Mouse (Mus musculus): ENCODE results near the gene Il2ra. TPM values are rescaled to one million over a fixed set of nuclear protein-coding genes. Genes with fewer than 3 reads are reported as not detected.
A peak's percentile ranks its signal among the peaks of the same experiment; 100 is the strongest.
"Not testable (repeated sequence)": the region's sequence is repeated elsewhere in the genome, so short reads cannot be mapped to it uniquely, and the experiment has no call there.

Il2ra gene
- polyA plus RNA-seq, 1 experiment = 0.54 TPM

GRCm38 (mm10) chr2:11705201-11706025, 62.8 kb downstream of the Il2ra start, which contains the start of gene Il15ra:
Gene Il15ra, plus strand, starts transcription at chr2:11705290.
- DNase-seq (ENCODE audit: low read depth) = no peak

DNA sequence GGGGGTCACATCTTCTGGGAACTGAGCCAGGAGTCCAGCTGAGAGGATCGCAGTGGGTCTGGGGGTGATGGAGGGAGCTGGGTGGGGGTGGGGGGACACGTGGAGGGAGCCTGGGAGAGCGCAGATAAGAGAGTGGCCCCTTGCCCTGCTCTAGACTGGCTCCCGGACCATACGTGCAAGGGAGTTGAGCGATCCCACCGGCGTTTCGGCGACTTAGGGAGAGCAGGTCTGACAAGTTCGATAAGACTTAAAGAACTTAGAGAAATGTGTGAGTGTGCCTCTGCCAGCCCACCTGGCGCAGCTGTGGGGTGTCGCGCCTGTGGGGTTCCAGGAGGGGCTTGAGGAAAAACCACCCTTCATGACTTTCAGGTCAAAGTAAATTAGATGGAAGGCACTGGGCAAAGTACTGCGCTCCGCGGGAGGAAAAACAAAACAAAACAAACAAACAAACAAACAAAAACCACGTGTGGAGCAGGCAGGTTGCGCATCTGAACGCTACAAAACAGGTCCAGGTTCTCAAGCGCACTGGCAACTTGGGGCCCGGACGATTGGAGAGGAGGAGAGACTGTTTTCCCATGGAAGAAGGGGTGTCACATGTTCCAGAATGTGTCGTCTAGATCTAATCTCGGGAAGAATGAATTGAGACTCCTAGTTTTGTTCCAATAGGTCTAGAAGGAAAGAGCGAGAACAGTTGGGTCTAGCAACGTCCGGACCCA, 63.6 kb downstream of the Il2ra start:
- no peak for DNase-seq (ENCODE audit: low read depth)

DNA sequence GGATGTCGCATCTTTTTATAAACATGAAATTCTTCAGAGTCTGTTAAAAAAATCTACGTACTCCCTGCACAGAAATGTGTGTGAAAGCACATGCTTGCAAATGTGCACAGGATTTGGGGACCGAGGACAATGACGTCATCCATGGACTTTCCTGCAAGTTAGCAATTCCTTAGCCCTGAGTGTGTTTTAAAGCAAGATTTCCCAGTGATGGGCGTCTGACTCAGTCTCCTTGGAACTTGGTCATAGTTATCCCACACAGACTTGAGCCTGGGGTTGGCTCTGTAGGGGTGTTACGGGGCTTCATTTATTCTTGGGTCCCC, 64.1 kb downstream of the Il2ra start:
- DNase-seq (ENCODE audit: low read depth) = no peak

GRCm38 (mm10) chr2:11708538-11708937, 65.9 kb downstream of the Il2ra start:
- DNase-seq (ENCODE audit: low read depth) = peak; percentile 45

DNA sequence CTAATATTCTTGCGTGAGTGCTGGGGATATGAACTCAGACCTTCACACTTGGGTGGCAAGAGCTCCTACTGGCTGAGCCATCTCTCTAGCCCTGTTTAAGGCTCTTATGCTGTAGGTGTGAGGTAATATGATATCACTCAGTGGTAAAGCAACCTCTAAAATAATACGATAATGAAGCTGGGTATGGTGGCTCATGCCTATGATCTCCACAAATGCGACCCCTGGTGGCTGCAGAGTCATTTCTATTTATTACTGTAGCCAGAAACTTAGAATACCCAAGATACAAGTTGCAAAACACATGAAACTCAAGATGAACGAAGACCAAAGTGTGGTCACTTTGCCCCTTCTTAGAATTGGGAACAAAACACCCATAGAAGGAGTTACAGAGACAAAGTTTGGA, 67.5 kb downstream of the Il2ra start:
- not testable (repeated sequence) for DNase-seq (ENCODE audit: low read depth)

GRCm38 (mm10) chr2:11712483-11712990, 69.9 kb downstream of the Il2ra start:
- no peak for DNase-seq (ENCODE audit: low read depth)

DNA sequence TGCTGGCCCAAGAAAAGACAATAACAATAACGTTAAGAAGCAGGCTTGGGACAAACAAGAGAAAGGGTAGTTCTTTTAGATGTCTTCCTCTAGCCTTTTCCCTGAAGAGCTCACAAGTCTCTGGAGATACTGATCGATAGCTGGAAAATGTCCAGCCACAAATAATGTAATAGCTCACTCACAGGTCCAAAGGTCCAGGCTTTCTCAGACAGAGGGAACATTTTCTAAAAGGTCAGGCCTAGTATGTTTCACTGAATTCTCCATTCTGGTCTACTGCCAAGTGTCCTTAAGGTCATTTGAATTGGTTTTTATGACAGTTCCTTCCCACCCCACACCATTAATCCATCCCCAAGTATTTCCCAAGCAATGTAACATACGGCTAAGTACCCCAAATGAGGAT, 70.4 kb downstream of the Il2ra start:
- no peak for DNase-seq (ENCODE audit: low read depth)

DNA sequence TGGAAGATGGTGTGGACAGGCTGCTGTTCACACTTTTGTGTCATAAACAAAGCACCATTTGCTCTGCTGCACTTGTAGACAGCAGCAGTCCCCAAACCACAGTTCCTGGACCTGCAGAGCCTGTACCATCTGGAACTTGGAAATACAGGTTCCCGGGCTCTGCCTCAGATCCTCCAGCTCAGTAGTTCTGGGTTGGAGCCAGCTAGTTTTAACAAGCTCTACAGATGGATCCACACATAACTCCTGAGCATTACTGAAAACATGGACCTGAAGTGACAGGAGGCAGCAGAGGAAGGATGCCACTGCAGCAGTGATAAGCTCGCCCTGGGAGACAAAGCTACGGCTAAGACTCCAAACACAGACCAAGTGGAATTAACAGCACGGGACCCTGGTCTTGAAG, 71.9 kb downstream of the Il2ra start:
- DNase-seq (ENCODE audit: low read depth) = no peak

- DNase-seq (ENCODE audit: low read depth) = no peak
Observed at GRCm38 (mm10) chr2:11718573-11718972, 76.0 kb downstream of the Il2ra start.

- no peak for DNase-seq (ENCODE audit: low read depth)
Observed at GRCm38 (mm10) chr2:11722564-11722963, 80.0 kb downstream of the Il2ra start.

GRCm38 (mm10) chr2:11727574-11727973, 85.0 kb downstream of the Il2ra start:
- no peak for DNase-seq (ENCODE audit: low read depth)

- no peak for DNase-seq (ENCODE audit: low read depth)
Observed at GRCm38 (mm10) chr2:11729091-11729490, 86.5 kb downstream of the Il2ra start.

DNA sequence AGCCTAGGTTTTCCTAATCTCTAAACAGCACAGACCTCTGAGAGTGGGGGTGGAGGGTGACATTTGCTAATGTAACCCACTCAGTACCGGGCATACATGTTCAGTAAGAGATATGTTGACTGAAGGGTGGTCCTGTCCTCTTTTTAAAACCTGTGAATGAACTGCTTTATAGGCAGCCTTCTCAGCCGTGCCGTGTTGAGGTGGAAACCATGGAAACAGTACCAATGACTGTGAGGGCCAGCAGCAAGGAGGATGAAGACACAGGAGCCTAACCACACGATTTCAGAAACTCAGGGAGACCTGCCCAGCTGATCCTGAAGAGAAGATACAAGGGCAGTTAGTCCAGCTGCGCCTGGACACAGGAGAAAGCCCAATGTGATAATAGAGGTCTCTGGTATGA, 90.4 kb downstream of the Il2ra start:
- DNase-seq (ENCODE audit: low read depth) = no peak

DNA sequence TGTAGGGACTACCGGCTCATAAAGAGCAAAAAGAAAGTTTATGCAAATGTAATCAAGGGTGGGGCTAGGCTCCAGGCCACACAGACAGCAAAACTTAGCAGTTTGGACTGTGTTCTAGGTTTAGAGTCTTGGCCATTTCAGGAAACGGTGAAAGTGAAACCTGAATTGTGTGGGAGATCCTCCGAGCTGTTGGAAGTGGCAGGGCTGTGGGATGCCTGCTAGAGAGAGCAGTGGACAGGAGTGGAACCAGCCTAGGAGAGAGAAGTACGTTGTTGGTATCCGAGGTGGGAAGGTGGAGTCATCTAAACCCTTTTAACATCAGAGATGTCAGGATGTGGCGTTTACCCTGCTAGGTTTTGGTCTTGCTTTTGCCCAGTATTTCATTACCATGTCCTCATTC, 93.2 kb downstream of the Il2ra start:
- no peak for DNase-seq (ENCODE audit: low read depth)

GRCm38 (mm10) chr2:11738794-11739193, 96.2 kb downstream of the Il2ra start:
- no peak for DNase-seq (ENCODE audit: low read depth)

GRCm38 (mm10) chr2:11739516-11740051, 97.0 kb downstream of the Il2ra start:
- DNase-seq (ENCODE audit: low read depth) = no peak

Other genes starting within 250 kb of the Il2ra start
- gene Pfkfb3, start 88.7 kb upstream of the Il2ra start, polyA plus RNA-seq (2012; rRNA removed) = 152 and 208 TPM in 2 replicates
- gene Rbm17, start 38.7 kb upstream of the Il2ra start, polyA plus RNA-seq (2012; rRNA removed) = 47.2 and 52.9 TPM in 2 replicates
- gene Gm17490, start 16.5 kb upstream of the Il2ra start, polyA plus RNA-seq (2012; rRNA removed) = not detected in 2 replicates
- 23.5 and 29.6 TPM in 2 replicates for gene Il15ra, start 62.5 kb downstream of the Il2ra start, polyA plus RNA-seq (2012; rRNA removed)
- gene Fbh1, start 134.8 kb downstream of the Il2ra start, polyA plus RNA-seq (2012; rRNA removed) = 51.2 and 60.5 TPM in 2 replicates
- gene Ankrd16, start 135.1 kb downstream of the Il2ra start, polyA plus RNA-seq (2012; rRNA removed) = 78.9 and 84.6 TPM in 2 replicates